In genomic region chr9:30520853-30521439, GRCm38 (mm10) we compare ENCODE assay signal across 7 mouse cellular contexts.
DNase-seq lines count a peak whose midpoint lies in the region.

No protein-coding gene starts in this region.

- intact Hi-C loops in gastrocnemius, postnatal 14 days (cut with DNase I; ENCODE audit: low total_unique reads), result no loop called here
- intact Hi-C loops in left cerebral cortex, postnatal 25 days (cut with DNase I), result no loop called here

- peak; percentile 3 for DNase-seq in adrenal gland, postnatal 25 days
- peak; percentile 53 for DNase-seq in embryo, embryonic 11.5 days (ENCODE audit: low read depth, low spot score)
- DNase-seq in gastrocnemius, postnatal 14 days, result peak; percentile 56
- peak; percentile 71 to 93 for DNase-seq in left cerebral cortex, postnatal 25 days (ENCODE audit: low spot score in 2 of 2)
- peak; percentile 66 to 69 for DNase-seq in right cerebral cortex, adult 2 months (ENCODE audit: low spot score in 2 of 2)
- no peak for DNase-seq in natural killer cell, adult 2 months (ENCODE audit: low spot score in 2 of 2)
- DNase-seq in urinary bladder, adult 18-20 months (ENCODE audit: low spot score in 2 of 2), result no peak

Comparison
In these comparisons a context has a peak if more than half of its experiments do, and no peak if none do; other contexts are left out.
1. DNase-seq: peak in adrenal gland, postnatal 25 days (single experiment), embryo, embryonic 11.5 days (single experiment), gastrocnemius, postnatal 14 days (single experiment), left cerebral cortex, postnatal 25 days (2 of 2) and right cerebral cortex, adult 2 months (2 of 2); none in natural killer cell, adult 2 months (0 of 2) and urinary bladder, adult 18-20 months (0 of 2).